Mouse (Mus musculus) neural tube, embryonic 10.5 days (tissue): ENCODE measurements around the gene Myt1l.
A peak's percentile ranks its signal among the peaks of the same experiment; 100 is the strongest.

ENCODE experiments used
- DNase-seq: peaks from one replicate; pipeline ENCODE4 v3.0.0-alpha.2; 2017; ENCODE audit warnings: low spot score; ENCODE audit errors: extremely low spot score

Myt1l gene

DNA sequence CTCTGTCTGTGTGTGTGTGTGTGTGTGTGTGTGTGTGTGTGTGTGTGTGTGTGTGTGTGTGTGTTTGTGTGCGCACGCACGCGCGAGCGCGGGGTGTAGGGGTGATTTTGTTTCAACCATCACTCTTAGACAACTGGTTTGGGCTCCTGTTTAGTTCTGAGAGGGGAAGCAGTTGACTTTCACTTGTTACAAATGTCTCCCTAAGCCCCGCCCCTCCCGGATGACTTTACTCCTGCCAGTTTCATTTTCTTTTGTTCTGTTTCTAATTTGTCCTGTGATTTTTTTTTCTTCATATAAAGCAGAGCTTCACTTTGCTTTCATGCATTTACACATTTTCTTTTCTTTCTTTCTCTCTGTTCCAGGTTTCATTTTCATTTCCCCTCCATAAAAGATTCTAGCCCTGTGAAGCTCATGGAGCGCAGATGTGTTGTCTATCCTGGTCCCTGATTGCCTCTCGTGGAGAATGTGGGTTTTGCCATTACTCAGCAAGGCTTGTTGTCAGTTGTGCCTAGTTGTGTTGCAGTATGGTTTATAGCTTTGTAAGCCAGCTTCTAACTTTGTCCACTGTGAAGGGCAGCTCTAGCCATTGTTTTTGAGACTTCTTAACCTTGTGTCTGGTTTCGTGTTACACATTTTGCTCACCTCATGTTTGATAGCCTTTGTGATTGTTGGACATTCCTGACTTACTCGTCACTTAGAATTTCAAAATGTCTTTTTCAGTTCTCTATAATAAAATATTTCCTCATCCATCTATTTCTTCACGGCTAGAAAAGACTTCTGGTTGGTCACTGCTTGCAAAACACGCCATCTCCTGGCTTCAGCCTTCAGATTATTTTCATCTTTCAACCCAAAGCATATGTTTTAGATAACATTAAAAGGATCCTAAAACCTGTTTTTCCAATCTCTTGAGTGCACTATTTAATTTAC lies 184.9 kb downstream of the Myt1l start:
- DNase-seq, result no peak

- DNase-seq, result no peak
Measured at GRCm38 (mm10) chr12:29723722-29724338, 195.6 kb downstream of the Myt1l start.

GRCm38 (mm10) chr12:29728294-29728693 lies 200.1 kb downstream of the Myt1l start:
- no peak for DNase-seq

DNA sequence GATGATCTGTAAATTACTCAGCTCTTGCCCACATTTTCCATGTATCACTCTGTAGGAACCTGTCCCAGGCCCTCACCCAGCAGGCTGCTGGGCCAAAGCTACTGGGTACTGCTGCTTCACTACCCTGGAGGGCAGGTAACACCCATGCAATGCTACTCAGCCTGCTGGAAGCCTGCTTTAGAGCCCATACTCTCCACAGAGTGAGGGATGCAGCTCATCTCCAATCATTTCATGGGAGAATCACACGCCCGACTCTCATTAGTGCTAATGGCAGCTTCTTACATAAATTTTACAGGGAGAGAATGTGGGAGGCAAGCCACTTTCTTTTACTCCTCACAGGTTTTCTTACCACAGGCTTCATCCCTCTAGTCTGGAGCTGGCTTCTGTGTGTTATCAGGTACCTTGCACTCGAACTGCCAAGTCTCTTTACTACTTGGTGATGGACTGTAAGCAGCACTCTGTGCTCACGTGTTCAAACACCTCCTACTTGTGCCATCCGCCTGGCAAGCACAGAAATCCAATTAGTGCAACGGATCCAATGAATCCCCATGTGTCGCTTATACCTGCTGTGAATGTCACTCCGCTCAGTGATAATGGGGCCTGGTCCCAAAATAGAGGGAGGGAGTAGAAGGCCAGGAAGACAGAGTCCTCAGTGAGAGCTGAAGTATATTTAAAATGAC lies 212.3 kb downstream of the Myt1l start:
- no peak for DNase-seq

DNA sequence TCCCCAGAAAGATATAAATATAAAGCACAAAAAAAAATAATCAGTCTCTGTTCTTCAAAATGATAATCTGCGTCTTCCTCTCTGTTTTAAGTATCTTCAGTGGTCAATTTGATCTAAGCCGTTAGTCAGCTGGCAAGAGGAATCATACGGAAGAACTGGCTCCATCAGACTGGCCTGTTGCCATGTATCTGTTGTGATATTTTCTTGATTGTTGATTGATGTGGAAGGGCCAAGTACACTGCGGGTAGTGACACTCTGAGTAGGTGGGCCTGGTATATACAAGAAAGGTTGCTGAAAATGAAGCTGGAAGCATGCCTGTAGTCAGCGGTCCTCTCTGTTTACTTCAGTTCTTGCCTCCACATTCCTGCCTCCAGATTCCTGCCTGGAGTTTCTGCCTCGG lies 213.0 kb downstream of the Myt1l start:
- no peak for DNase-seq

GRCm38 (mm10) chr12:29750604-29751128 lies 222.5 kb downstream of the Myt1l start:
- DNase-seq, result no peak

GRCm38 (mm10) chr12:29755086-29755871 lies 227.1 kb downstream of the Myt1l start:
- DNase-seq, result no peak

GRCm38 (mm10) chr12:29755872-29756265 lies 227.7 kb downstream of the Myt1l start:
- DNase-seq, result no peak

DNA sequence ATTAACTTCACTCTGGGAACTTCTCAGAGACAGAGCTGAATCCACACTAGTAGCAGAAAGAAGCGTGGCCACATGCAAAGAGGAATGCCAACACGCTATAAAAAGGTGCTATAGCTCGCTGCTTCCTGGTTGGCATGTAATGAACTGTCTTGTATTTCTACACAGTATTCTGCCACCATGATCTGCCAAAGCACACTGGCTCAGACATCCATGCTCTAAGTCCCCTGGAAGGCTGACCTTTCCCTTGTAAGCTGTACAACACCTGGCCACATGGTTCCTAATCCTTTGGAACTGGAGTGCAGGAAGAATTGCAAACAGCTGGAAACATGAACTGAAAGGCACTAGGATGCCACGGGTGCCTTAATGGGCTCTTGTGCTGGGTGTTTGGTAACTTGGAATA lies 232.4 kb downstream of the Myt1l start:
- DNase-seq, result no peak

- no peak for DNase-seq
Measured at GRCm38 (mm10) chr12:29766158-29766557, 238.0 kb downstream of the Myt1l start.

DNA sequence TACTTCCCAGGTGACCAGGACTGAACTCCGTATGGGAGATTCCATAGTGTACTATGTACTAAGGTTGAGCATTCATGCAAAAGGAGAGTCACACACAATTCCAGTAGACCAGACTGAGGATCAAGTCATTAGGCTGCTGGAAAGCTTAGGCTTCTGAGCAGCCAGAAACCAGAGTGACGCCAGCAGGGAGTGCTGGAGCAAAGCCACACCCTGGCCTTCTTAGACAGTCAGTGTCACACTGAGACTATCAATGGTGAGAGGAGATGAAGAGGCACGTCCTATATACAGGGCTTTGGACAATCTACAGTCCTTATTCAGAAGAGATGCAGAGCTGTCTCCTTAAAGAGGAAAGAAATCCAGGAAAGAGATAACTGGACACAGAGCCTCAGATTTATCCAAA lies 243.6 kb downstream of the Myt1l start:
- DNase-seq, result no peak

DNA sequence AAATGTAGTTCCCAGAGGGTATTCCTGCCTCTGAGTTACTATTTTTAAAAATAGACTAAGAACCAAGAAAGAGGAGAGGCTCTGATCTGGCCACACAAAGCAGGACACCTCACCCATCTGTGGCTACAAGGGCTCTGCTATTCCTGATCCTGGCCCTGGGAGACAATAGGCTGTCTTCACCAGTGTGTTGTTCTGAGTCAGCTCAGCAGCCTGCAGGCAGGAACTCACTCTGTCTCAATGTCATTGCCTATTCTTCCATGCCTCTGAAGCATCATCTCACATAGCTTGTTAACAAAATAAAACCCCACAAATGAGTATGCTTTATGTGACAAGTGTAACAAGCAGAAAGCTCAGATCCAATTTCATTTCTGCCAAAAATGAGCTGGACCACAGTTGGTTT lies 244.2 kb downstream of the Myt1l start:
- no peak for DNase-seq

DNA sequence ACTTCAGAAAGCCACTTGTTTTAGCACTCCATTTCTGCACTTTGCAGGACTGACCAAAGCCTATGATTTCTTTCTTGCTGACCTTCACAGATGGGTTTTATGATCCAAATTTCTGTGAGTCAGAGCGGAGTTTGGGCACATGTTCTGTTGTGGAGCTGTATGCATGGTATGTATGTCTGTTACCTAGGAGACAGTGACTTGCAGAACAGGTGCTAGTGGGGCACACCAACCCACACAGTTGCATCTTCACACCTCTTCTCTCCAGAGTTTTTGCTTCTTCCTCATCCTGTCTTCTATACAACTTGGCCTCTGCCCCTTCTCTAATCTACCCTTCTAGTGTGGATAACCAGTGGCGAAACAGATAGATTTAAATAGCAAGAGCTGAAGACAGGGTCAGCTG lies 250.7 kb downstream of the Myt1l start:
- DNase-seq, result no peak

- peak; percentile 17 for DNase-seq
Measured at GRCm38 (mm10) chr12:29789319-29790050, 261.3 kb downstream of the Myt1l start.

- no peak for DNase-seq
Measured at GRCm38 (mm10) chr12:29790051-29790386, 261.8 kb downstream of the Myt1l start.

DNA sequence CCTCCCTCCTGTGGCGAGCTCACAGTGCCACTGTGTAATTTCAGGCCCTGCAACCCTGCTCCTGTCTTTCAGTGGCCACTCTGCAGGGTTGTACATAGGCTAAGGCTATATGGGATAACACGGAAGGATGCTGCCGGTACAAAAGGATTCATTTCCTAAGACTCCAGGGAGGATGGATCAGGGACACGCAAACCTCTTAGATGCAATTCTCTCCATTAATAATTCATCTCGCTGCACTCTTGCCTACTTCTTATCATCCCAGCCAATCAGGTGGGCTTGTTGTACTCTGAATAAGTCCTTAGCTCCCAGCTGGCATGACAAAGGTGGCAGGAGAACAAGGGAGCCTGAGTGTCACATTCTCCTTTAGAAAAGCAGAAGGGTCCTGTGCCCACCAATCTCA lies 264.8 kb downstream of the Myt1l start:
- no peak for DNase-seq

GRCm38 (mm10) chr12:29795107-29795673 lies 267.0 kb downstream of the Myt1l start:
- DNase-seq, result no peak

GRCm38 (mm10) chr12:29798595-29799391 lies 270.6 kb downstream of the Myt1l start:
- DNase-seq, result no peak

- DNase-seq, result no peak
Measured at GRCm38 (mm10) chr12:29806415-29806814, 278.2 kb downstream of the Myt1l start.
